Mouse (Mus musculus): ENCODE measurements at regions not wholly inside any gene's neighbourhood (a gene's known extent, or its start where the extent isn't known, plus 50 kb on each side); places are given as distances from the start of the nearest gene placed in this dataset.
"Not testable (repeated sequence)": the region's sequence is repeated elsewhere in the genome, so short reads cannot be mapped to it uniquely, and the experiment has no call there.

DNA sequence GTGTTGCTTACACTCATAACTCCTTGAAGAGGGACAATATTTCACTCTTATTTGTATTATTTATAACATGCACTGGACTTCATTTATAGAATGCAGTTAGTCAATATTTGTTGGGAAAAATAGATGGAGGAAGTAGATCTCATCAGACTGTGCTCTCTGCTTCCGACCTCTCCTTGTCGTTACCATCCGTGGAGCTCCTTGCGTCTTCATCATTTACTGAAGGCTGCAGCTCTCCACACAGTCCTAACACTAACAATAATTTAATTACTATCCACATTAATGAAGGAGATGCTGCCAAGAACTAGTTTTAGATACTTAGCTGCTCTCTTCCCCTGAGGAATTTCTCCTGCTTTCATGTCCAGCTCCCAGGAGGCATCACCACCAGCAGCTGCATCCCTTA, 80.4 kb upstream of the Spon1 start:
- no peak for DNase-seq (ENCODE audit: low read depth, low spot score)
- Histone ChIP-seq H3K36me3 (ENCODE audit: control insufficient read depth, insufficient read depth, low read length, poor library complexity, severe bottlenecking) (no peaks in the 10 kb centered on the region), H3K27me3 (ENCODE audit: control insufficient read depth, insufficient read depth, low read length, poor library complexity, severe bottlenecking) (no peaks in the 10 kb centered on the region)

DNA sequence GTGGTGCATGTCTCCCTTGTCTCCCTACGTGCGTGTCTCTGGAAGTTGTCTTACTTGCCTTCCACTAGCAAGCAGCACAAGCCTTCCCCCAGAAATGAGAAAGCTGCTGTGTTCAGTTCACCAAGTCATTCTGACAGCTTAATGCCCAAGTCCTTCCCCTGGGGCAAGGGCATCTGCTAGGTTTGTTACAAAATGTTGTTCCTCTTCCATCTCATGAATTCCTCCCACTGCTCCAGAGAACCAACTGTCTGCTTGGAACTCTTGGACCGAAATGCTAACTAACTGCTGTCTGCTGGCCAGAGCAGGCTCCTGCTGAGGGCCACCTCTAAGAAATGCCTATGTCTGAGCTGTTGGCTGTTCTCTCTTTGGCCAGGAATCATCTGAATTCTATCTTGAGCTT, 79.3 kb upstream of the Spon1 start:
- no peak for DNase-seq (ENCODE audit: low read depth, low spot score)
- Histone ChIP-seq H3K27me3 (ENCODE audit: control insufficient read depth, insufficient read depth, low read length, poor library complexity, severe bottlenecking) (no peaks in the 10 kb centered on the region), H3K36me3 (ENCODE audit: control insufficient read depth, insufficient read depth, low read length, poor library complexity, severe bottlenecking) (no peaks in the 10 kb centered on the region)

DNA sequence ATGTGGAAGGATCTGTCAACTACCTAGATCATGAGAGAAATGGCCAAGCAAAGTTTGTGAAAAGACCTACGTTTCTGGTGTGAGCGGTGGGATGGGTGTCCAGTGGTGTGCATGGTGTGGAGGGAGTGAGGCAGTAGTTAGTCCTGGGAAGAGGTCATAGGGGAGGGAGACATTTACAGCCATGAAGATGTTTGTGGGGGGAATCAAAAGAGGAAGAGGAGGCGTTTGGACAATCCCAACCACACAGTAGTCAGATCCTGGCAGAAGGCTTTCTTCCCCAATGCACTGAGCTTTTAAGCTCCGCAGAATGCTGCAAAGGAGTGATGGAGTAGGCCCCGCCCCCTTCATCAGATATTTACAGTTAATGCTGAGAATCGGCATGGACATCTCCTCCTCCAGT, 78.2 kb upstream of the Spon1 start:
- Histone ChIP-seq H3K36me3 (ENCODE audit: control insufficient read depth, insufficient read depth, low read length, poor library complexity, severe bottlenecking) (no peaks in the 10 kb centered on the region), H3K27me3 (ENCODE audit: control insufficient read depth, insufficient read depth, low read length, poor library complexity, severe bottlenecking) (no peaks in the 10 kb centered on the region)
- no peak for DNase-seq (ENCODE audit: low read depth, low spot score)

DNA sequence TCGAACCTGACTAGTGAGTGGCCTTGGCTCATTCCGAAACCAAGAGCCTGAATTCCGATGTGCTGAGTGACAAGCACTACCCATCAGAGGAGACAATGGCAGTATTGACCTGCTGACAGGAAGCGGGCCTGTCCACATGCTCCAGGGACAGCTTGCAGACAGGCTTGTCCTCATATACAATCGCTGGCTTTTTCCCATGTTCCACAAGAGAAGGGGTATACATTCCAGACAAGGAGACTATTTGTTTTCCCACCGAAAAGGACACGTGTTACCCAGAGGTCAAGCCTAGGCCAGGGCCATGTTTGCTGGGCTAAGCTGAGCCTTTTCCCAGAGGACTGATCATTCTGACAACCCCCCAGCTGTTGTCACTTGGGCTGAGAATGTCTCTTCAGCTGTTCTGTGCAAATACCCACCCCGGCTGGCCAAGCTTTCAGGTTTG, 77.5 kb upstream of the Spon1 start:
- H3K27me3 ChIP-seq (ENCODE audit: control insufficient read depth, insufficient read depth, low read length, poor library complexity, severe bottlenecking): no peaks in the 10 kb centered on the region
- no peaks in the 10 kb centered on the region for H3K36me3 ChIP-seq (ENCODE audit: control insufficient read depth, insufficient read depth, low read length, poor library complexity, severe bottlenecking)
- no peak for DNase-seq (ENCODE audit: low read depth, low spot score)

DNA sequence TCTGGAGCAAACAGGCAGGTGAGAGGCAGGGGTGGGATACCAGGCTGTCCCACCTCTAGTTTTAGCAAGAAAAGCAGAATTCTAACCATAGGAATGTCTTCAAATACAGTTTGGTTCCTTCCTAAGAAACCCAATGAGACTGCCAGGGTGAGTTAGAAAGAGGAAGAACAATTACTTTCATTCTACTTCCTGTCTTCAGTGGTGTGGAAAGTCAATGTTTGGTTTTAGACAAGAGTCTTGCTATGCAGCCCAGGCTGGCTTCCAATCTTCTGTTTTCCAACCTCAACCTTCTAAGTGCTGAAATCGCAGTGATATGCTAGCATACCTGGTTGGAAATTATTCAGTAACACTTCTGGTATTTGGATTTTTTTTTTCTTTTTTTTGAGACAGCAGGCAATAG, 77.1 kb upstream of the Spon1 start:
- Histone ChIP-seq H3K36me3 (ENCODE audit: control insufficient read depth, insufficient read depth, low read length, poor library complexity, severe bottlenecking) (no peaks in the 10 kb centered on the region), H3K27me3 (ENCODE audit: control insufficient read depth, insufficient read depth, low read length, poor library complexity, severe bottlenecking) (no peaks in the 10 kb centered on the region)
- DNase-seq (ENCODE audit: low read depth, low spot score): peak; percentile 19

DNA sequence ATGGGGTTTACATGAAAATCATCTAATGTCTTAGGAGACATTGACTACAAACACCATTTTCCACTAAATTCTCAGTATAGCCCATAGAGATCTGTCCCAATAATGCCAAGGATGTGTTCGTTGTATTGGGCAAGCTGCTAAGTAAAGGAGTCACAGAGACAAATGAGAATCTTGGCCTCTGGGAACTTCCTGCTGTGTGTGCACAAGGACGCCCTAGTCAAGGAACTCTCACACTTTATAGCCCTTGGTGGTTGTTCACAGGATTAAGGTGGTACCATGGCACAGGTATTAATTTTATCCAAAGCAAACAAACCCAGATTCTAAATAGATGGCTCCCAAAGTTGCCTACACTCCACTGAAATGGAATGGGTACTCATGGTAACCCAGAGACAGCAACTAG, 76.7 kb upstream of the Spon1 start:
- Histone ChIP-seq H3K36me3 (ENCODE audit: control insufficient read depth, insufficient read depth, low read length, poor library complexity, severe bottlenecking) (no peaks in the 10 kb centered on the region), H3K27me3 (ENCODE audit: control insufficient read depth, insufficient read depth, low read length, poor library complexity, severe bottlenecking) (no peaks in the 10 kb centered on the region)
- DNase-seq (ENCODE audit: low read depth, low spot score): no peak

DNA sequence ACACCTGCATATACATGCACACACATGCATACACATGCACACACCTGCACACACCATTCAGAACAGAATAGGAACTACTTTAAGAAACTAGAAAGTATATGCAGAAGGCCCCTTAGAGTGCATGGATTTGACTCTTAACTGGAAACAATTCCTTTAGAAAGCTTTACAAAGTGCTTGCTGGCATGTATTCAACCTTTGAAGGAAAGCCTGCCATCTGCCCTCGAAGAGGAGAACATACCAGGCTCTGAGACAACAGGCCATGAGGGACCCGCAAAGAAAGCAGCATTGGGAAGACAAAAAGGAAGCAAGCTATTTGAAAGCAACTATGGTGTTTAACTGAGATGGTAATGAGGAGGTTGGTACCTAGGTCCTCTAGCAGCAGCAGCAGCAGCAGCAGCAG, 74.0 kb upstream of the Spon1 start:
- Histone ChIP-seq H3K27me3 (ENCODE audit: control insufficient read depth, insufficient read depth, low read length, poor library complexity, severe bottlenecking) (no peaks in the 10 kb centered on the region), H3K36me3 (ENCODE audit: control insufficient read depth, insufficient read depth, low read length, poor library complexity, severe bottlenecking) (no peaks in the 10 kb centered on the region)
- no peak for DNase-seq (ENCODE audit: low read depth, low spot score)

DNA sequence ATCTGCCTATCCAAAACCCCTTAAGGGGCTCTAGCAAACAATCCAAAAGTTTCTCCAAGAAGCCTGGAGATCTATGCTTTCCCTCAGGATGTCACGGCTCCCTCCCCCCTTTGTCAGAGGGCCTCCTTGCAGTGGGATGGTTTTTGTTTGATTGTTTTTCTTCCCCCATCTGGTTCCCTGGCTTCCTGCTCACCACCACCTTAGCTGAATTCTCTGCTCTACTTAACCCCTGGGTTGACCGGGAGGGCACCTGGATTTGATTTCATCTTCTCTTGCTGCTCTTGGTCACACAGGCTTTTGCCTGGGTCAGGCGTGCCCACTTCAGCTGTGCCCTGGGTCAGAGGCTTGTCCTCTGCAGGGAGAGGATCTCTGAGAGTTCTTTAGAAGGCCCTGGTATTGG, 72.3 kb upstream of the Spon1 start:
- Histone ChIP-seq H3K36me3 (ENCODE audit: control insufficient read depth, insufficient read depth, low read length, poor library complexity, severe bottlenecking) (no peaks in the 10 kb centered on the region), H3K27me3 (ENCODE audit: control insufficient read depth, insufficient read depth, low read length, poor library complexity, severe bottlenecking) (no peaks in the 10 kb centered on the region)
- DNase-seq (ENCODE audit: low read depth, low spot score): no peak

DNA sequence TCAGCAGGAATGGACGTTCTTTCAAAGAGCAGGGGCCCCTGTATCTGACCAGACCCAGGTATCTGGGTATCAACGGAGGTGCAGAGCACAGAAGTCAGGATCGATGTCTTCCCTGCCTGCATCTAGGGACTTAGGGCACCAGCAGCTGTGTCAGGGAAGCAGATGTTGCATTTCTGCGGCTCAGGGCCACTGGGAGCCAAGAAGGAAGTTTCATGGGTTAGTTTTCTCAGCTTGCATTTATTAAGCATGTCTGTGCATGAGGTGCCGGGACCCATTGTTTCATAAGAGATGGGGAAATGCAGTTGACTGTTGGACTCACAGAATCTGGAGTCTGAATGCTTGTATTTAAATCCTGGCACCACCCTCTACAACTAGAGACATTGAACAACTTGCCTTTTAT, 71.3 kb upstream of the Spon1 start:
- Histone ChIP-seq H3K27me3 (ENCODE audit: control insufficient read depth, insufficient read depth, low read length, poor library complexity, severe bottlenecking) (no peaks in the 10 kb centered on the region), H3K36me3 (ENCODE audit: control insufficient read depth, insufficient read depth, low read length, poor library complexity, severe bottlenecking) (no peaks in the 10 kb centered on the region)
- DNase-seq (ENCODE audit: low read depth, low spot score): no peak

DNA sequence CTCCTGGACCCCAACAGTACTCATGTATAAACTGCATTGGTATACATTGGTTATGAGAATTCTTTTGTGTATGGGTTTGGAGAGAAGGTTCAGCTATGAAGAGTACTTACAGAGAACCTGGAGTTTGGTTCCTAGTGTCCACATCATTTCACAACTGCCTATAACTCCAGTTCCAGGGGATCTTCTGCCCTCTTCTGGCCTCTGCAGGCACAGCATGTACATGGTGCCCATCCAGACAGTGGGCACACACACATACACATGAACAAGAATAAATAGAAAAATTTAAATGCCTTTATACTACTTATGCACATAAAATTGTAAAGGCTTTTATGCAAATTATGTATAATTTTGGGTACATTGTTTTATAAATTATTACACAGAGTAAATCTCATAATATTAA, 59.9 kb upstream of the Spon1 start:
- no peaks in the 10 kb centered on the region for H3K36me3 ChIP-seq (ENCODE audit: control insufficient read depth, insufficient read depth, low read length, poor library complexity, severe bottlenecking)
- DNase-seq (ENCODE audit: low read depth, low spot score): no peak
- no peaks in the 10 kb centered on the region for H3K27me3 ChIP-seq (ENCODE audit: control insufficient read depth, insufficient read depth, low read length, poor library complexity, severe bottlenecking)

DNA sequence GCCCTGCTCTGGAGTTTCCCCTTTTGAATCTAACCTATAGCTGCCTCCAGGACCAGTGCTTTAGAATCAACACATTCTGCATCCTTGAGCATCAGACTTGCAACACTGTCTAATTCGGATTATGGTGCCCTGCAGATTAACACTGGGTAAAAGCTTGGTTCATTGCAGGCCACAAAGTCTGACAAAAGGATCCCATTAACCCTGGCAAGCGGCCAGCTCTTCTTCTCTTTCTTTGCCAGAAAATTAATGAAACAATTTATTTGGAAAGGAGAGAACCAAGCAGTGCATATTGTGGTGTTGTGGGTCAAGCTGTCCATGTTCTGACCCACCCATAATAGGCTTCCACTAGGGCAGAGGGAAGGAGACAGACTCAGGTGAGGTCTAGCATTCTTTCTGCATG, 58.2 kb upstream of the Spon1 start:
- H3K36me3 ChIP-seq (ENCODE audit: control insufficient read depth, insufficient read depth, low read length, poor library complexity, severe bottlenecking): no peaks in the 10 kb centered on the region
- H3K27me3 ChIP-seq (ENCODE audit: control insufficient read depth, insufficient read depth, low read length, poor library complexity, severe bottlenecking): no peaks in the 10 kb centered on the region
- DNase-seq (ENCODE audit: low read depth, low spot score): no peak

DNA sequence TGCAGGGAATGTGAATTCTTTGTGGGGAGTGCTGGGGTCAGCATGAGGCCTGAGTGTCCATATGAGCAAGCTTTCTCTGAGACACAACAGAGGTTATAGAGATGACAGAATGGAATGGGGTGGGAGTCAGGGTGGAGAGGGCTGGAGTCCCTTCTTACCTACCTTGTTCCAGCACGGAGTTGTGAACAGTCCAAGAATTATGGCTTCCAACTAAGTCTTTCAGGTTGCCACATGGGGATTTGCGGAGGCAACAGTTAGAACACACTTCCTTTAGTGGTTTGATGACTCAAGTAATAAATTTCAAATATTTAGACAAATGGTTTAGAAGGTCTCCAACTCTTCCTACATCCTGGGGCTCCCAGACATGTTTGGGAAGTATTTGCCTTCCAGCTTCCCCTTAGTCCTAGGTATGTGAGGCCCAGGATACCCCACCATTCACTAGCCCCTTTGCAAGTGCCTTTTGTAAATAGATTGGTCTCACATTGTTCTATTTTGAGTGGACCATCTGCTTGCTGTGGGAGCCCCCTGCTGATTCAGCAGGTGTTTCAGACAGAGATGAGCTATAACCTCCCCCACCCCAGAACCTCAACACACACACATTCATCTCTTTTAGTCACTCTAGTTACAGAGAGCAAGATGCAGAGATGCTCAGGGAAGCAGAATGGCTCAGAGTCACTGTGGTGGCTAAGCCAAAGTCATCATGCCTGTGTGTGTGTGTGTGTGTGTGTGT, 55.1 kb upstream of the Spon1 start:
- Histone ChIP-seq H3K36me3 (ENCODE audit: control insufficient read depth, insufficient read depth, low read length, poor library complexity, severe bottlenecking) (no peaks in the 10 kb centered on the region), H3K27me3 (ENCODE audit: control insufficient read depth, insufficient read depth, low read length, poor library complexity, severe bottlenecking) (no peaks in the 10 kb centered on the region)
- no peak for DNase-seq (ENCODE audit: low read depth, low spot score)

DNA sequence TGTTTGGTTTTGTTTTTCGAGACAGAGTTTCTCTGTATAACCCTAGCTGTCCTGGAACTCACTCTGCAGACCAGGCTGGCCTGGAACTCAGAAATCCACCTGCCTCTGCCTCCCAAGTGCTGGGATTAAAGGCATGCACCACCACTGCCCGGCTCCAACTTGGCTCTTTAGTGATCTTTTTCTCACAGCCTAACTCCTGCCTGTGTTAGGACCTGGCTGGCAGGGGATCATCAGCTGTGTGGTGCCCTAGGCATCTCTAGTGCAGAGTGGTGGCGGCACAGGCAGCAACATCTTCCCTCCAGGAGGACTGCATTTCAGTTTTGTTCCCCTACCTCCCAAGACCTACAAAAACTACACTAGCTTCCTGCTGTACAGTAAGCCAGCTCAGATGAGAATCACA, 54.4 kb upstream of the Spon1 start:
- DNase-seq (ENCODE audit: low read depth, low spot score); H3K27me3 ChIP-seq (ENCODE audit: control insufficient read depth, insufficient read depth, low read length, poor library complexity, severe bottlenecking); H3K36me3 ChIP-seq (ENCODE audit: control insufficient read depth, insufficient read depth, low read length, poor library complexity, severe bottlenecking): not testable (repeated sequence)

Data from splenic B cell, adult 2 months (primary cell).